Mouse (Mus musculus) frontal cortex, postnatal 10 days (tissue): ENCODE data around the gene Tmco4.

Experiments used
- DNase-seq, 2 experiments: peaks; one replicate each; pipeline ENCODE4 v3.0.0; 2022; ENCODE audit warnings: low spot score in 2 of 2, mixed read lengths in 1 of 2

Gene Tmco4

DNA sequence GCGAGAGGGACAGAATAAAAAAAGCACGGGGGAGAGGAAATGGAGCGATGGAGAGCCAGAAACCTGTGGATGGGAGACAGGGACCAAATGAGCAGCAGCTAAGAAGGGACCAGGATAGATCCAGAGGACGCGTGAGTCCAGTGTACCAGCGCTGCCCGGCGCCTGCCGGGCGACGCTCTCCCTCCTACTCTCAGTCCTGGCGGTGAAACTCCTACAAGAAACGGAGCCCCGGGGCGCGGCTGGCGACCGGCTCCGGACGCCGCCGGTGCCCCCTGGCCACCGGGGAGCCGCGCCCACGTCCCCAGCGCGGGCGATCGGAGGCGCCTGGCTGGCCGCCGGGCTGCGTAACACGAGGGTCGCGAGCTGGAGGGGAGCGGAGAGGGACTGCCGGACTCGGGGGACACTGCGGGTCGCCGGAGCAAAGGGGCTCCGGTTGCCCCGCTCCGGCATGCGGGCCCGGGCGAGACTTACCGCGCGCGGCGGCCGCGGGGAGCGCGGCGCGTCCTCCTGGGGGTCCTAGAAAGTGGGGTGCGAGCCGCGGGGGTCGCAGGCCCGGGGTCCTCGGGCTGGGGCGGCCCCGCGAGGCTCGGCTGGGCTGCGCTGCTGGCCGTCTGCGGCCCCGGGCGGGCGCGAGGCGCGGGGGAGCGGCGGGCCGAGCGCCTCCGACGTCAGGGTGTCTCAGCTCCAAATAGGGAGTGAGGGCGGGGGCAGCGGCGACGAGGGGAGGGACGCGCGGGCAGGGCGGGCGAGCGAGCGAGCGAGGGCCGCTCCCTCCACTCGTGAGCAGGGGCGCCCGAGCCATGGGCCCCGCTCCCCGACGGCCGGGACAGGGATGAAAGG, 119.9 kb downstream of the Tmco4 start, which contains the start of gene Nbl1:
Nbl1 (minus strand) TSS at position 638 of the 840 bp plus-strand sequence.
- DNase-seq = no peak

DNA sequence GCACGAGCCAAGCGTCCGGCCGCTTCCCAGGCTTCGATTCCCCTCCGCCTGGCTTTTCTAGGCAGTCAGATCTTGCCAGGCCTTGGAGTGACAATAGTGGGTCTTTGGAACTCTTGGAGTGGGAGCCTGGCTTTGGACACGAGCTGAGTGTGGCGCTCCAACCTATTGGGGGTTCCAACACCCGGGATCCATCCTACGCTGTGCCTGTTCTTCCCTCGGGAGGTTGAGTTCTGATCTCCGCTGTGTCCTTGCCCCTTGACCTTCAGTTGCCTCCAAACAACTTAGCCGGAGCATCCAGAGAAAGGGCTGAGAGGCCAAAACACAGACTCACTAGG, 120.5 kb downstream of the Tmco4 start:
- DNase-seq = no peak

DNA sequence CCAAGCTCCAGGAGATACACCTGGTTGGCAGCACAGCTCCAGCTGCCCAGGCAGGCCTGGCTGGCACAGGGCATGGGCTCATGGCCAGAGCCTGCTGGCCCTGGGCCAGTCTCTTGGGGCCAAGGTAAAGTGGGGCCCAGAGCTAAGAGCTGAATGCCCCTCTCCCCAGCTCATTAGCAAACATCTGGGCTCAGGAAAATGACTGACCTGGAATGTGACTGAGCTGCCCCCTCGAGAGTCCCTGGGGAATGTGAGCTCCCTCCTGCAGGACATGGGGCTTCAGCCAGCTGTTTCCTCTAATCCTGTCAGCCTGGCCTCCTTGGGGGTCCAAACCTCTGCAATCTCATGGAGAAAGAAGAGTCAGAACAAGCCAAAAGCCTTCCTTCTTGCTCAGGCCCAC, 122.7 kb downstream of the Tmco4 start:
- no peak for DNase-seq

DNA sequence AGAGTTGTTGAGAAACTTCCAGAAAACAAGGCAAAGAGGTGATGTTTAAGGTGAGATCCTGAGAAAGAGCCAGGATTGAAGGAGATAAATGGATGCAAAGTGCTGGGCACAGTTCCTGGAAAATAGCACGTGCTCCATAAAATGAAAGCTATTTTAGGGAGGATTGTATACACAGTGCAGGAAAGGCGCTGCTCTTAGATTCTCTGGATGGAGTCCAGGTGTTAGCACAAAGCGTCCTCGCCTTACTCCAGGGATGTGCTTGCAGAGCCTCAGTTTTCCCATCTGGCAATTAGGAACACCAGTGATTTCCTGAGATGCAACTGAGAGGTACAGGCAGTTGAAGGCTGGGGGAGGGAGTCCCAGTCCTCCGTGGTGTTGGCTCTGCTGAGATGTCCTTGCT, 123.5 kb downstream of the Tmco4 start:
- no peak for DNase-seq

DNA sequence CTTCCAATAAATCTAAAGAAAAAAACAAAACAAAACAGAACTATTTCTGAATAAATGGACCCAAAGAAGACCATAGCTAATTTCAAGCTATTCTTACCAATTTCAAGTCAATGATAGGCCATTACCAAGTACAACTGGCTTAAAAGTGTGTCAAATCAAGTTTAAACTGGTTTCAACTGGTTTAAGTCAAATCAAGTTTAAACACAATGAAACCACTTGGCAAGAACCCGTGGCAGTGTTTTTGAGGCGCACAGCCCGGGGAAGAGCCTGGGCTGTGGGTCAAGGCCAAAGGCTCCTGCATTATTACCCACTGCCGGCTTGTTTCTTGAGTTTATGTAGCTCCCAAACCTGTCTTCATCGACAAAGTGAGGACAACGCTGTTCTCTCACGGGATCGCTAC, 127.6 kb downstream of the Tmco4 start:
- DNase-seq = no peak

DNA sequence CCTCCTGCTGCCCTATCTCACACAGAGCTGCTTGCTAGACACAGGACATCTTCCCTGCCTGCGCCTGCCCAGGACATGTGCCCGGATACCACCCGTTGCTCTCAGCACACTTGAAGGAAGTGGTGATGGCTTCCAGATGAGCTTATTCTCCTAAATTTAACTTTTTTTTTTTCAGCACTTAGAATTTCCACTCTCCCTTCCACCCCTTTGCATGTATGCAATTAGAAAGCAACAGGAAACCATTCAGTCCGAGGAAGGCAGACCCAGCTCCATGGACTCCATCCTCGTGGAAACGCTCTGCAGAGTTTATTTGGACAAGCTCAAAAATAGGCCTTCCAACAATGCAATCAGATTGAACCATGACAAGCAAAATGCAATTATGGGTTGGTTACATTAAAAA, 128.9 kb downstream of the Tmco4 start:
- no peak for DNase-seq

DNA sequence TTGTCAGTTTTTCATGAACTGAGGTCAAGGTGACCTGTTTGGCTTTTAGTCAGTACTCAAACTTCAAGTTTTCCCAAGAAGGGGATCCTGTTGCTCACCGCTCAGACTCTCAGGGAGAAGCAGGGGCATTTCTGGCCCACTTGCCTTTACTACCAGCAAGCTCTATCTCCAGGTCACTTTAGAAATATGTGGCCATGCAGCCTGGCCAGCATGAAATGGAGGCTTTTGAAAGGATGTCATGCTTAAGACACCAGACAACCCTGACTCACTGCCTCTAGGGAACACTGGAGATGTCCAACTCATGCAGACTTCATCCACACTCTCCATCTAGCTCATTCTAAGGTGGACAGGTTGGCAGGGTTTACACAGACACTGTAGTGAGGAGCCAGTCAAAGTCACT, 132.8 kb downstream of the Tmco4 start:
- DNase-seq = no peak
